Mouse (Mus musculus): ENCODE data around the gene Nmt1. TPM values are rescaled to one million over a fixed set of nuclear protein-coding genes. Genes with fewer than 3 reads are reported as not detected.

Gene Nmt1
- polyA plus RNA-seq, 1 experiment from 2014 or later, result 44.8 TPM

DNA sequence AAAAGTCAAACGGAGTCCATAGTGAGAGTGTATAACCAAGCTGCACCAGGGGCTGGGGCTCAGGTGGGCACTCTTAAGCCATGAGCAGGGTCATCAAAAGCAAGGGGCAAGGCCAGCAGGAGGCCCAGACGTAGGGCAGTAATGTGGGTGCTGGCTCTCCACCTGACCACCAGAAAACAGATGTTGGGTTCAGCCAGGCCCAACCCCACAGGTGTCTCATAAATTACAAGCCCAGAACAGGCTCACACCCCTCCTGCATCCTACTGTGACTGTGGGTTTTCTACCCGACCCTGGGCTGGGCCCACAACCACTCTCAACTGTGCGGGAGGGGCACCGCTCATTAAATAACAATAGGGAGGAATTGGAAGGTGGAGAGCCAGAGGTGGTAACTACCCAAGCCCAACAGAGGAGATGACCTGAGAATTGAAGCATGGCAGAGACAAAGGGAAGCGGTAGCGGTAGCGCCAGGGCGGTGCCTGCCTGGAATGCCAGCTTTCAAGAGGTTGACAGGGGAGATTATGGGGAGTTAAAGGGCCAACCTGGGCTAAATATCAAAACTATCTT lies 67.2 kb downstream of the Nmt1 start:
- no peaks in the 10 kb centered on the region for H3K36me3 ChIP-seq
- peaks cover 34% of the 10 kb centered on the region for H3K27me3 ChIP-seq
- 53% methylated on average over 9 of the region's 9 CpGs for WGBS

DNA sequence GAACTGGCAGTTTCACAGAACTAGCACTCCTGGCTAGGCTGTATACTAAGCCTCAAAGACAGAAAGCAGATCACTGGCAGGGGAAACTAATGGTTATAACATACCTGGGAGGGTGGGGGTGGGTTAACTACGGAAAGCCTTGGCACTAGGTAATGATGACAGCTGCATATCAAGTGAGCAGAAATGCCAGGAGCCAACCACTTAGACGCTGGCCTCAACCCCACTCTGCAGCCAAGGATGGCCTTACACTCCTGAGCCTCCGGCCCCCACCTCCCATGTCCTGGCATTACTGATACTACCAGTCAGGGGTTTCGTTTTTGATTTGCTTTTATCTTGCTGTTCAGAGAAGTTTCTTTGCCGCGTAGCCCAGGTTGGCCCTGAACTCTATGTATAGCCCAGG lies 67.8 kb downstream of the Nmt1 start:
- peaks cover 15% of the 10 kb centered on the region for H3K4me1 ChIP-seq
- H3K36me3 ChIP-seq, result no peaks in the 10 kb centered on the region
- no peak overlapping the region for H3K27ac ChIP-seq (replicated peaks)
- no peak overlapping the region for H3K4me2 ChIP-seq (replicated peaks)
- no peak overlapping the region for H3K9ac ChIP-seq (replicated peaks)
- ATAC-seq (ENCODE audit: low FRiP score, low read depth), result no peak
- H3K9me3 ChIP-seq, result no peaks in the 10 kb centered on the region
- WGBS, result 94% methylated on average over 6 of the region's 6 CpGs
- peaks cover 41% of the 10 kb centered on the region for H3K27me3 ChIP-seq
- no peak overlapping the region for H3K4me3 ChIP-seq

More for the DNA sequence above, 67.2 kb downstream of the Nmt1 start:
- H3K4me2 ChIP-seq (replicated peaks), result no peak overlapping the region
- no peak for ATAC-seq (ENCODE audit: low FRiP score, low read depth)
- H3K4me3 ChIP-seq, result no peak overlapping the region
- H3K9ac ChIP-seq (replicated peaks), result no peak overlapping the region
- H3K9me3 ChIP-seq, result no peaks in the 10 kb centered on the region
- H3K4me1 ChIP-seq, result peaks cover 15% of the 10 kb centered on the region
- H3K27ac ChIP-seq (replicated peaks), result no peak overlapping the region

DNA sequence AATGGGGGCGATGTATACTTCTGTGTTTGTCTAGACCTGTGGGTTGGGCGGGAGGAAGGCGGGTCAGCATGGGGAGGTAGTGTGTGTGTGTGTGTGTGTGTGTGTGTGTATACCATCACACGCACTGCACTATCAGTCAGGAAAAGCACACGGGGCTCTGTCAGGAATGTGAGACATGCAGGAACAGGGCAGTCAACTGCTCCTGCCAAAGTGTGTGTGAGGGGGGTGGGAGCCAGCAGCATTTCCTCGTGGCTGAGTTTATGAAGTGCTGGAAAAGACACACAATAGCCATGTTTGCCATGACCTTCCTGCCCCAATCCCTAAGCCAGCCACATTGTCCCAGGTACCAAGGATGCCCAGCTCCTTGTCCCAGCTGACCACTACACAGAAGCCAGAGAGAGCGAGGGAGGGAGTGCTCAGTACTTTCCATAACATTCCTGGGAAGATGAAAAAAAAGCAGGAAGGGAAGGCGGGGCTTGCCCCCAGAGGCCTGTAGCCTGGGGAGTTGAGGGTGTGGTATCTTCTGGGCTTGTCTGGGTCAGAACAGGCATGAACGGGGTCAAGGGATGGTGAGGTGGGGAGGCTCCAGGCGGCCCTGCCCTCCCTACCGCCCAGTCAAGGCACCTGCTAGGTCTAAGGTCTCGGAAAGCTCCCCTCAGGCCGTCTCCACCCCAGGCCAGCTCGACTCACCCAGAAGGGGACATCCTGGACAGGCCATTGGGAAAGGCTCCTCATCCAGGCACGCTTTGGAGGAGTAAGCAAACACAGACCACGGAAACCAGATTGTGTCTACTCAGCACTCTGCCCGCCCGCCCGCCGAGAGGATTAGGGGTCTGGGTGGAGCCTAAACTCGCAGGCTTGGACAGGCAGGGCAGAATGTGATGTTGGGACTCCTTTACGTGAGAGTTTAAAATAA lies 69.2 kb downstream of the Nmt1 start:
- Histone ChIP-seq H3K4me1 (peaks cover 28% of the 10 kb centered on the region), H3K4me3 (no peak overlapping the region), H3K4me2 (replicated peaks) (peak overlapping the region; percentile 26), H3K36me3 (no peaks in the 10 kb centered on the region), H3K27ac (replicated peaks) (no peak overlapping the region), H3K9me3 (no peaks in the 10 kb centered on the region), H3K9ac (replicated peaks) (no peak overlapping the region; the same call in 1 of the 2 replicates), H3K27me3 (peaks cover 55% of the 10 kb centered on the region)
- 19% methylated on average over 22 of the region's 22 CpGs for WGBS
- 0 out of 2 replicates have a peak, but pooled peaks have one; percentile 17 for ATAC-seq (ENCODE audit: low FRiP score, low read depth)

DNA sequence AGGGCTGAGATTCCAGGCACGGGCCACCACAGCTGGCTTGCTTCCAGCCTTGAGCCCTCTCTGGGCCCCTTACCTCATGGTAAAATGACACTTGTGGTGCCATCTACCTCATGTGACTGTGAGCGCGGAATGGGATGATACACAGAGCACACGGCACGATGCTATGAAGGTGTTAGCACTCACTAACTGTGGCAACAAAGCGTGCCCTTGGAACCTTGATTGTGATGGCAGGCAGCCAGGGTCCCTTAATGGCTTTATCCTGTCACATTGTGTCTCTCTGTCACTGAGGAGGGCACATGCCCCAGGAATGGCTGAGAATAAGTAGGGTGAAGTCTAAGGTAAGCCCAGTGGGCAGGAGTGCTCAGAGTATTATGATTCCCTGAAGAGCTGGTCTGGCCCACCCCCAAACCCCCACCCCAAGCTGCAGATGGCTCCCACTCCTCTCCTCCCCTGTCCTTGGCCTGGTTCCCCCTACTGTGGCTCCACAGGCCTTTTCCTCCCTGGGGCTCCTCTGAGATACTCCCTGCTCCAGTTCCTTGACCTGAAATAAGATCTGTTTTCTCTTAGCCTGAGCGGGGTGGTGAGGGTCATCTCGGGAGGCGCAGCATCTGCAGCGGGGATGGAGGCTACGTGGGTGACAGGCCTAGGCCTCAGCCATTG lies 70.7 kb downstream of the Nmt1 start:
- WGBS, result 76% methylated on average over 11 of the region's 11 CpGs
- H3K36me3 ChIP-seq, result no peaks in the 10 kb centered on the region
- peaks cover 32% of the 10 kb centered on the region for H3K4me1 ChIP-seq
- no peak overlapping the region for H3K4me3 ChIP-seq
- no peak for ATAC-seq (ENCODE audit: low FRiP score, low read depth)
- no peak overlapping the region for H3K4me2 ChIP-seq (replicated peaks)
- no peak overlapping the region for H3K27ac ChIP-seq (replicated peaks)
- H3K27me3 ChIP-seq, result peaks cover 64% of the 10 kb centered on the region
- no peaks in the 10 kb centered on the region for H3K9me3 ChIP-seq
- H3K9ac ChIP-seq (replicated peaks), result no peak overlapping the region; the same call in 1 of the 2 replicates

DNA sequence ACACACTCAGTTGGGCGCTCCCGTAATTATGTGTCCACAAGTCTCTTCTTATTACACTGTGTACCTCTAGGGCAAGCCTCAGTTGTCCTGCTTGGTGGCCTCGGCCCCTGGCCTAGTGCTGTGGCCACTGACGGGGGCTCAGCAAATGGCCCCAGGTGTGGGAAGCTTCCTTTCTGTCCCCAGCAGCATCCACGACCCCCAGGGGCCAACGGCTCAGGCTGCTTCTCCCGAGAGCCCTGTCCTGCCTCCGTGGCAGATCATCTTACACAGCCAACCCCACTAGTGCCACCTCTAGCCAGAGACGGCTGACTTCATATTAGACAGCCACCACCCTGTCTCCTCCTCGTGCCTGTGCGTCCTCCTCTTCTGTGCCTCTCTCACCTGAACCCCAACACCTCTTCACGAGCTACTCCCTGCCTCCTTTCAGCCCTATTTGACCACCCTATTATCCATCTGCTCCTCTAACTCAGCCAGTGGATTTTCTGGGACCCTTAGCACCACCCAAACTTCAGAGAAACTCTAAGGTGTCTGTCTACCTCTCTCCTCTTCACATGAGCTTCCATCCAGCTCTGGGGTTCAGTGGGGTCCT lies 71.5 kb downstream of the Nmt1 start:
- 51% methylated on average over 12 of the region's 12 CpGs for WGBS

DNA sequence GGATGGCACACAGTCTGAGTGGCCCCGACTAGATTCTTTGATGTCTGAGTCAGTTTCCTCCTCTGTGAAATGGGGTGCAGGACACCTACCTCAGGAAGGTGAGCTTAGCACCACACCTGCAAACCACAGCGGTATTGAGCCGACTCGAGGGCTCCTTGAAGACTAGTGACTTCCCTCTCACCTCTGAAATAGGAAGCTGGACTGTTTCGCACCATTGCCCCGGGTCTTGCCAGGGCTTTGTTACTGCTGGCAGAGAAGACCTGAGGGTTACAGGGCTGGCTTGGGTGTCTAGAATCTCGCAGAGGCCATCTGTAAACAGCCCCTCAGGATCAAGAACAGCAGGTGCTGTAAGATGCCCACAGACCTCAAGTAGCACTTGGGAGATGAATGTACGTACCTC lies 72.4 kb downstream of the Nmt1 start:
- peaks cover 32% of the 10 kb centered on the region for H3K4me1 ChIP-seq
- peaks cover 80% of the 10 kb centered on the region for H3K27me3 ChIP-seq
- no peak overlapping the region for H3K4me3 ChIP-seq
- no peak overlapping the region for H3K27ac ChIP-seq (replicated peaks)
- H3K9me3 ChIP-seq, result no peaks in the 10 kb centered on the region
- no peak overlapping the region for H3K9ac ChIP-seq (replicated peaks)
- no peak overlapping the region for H3K4me2 ChIP-seq (replicated peaks)
- WGBS, result 77% methylated on average over 8 of the region's 8 CpGs
- no peak for ATAC-seq (ENCODE audit: low FRiP score, low read depth)
- H3K36me3 ChIP-seq, result no peaks in the 10 kb centered on the region

More for the DNA sequence above, 71.5 kb downstream of the Nmt1 start:
- Histone ChIP-seq H3K27ac (replicated peaks) (no peak overlapping the region), H3K9me3 (no peaks in the 10 kb centered on the region), H3K4me1 (peaks cover 32% of the 10 kb centered on the region), H3K4me2 (replicated peaks) (no peak overlapping the region), H3K9ac (replicated peaks) (no peak overlapping the region; the same call in 1 of the 2 replicates), H3K36me3 (no peaks in the 10 kb centered on the region), H3K27me3 (peaks cover 72% of the 10 kb centered on the region), H3K4me3 (no peak overlapping the region)
- ATAC-seq (ENCODE audit: low FRiP score, low read depth), result no peak

DNA sequence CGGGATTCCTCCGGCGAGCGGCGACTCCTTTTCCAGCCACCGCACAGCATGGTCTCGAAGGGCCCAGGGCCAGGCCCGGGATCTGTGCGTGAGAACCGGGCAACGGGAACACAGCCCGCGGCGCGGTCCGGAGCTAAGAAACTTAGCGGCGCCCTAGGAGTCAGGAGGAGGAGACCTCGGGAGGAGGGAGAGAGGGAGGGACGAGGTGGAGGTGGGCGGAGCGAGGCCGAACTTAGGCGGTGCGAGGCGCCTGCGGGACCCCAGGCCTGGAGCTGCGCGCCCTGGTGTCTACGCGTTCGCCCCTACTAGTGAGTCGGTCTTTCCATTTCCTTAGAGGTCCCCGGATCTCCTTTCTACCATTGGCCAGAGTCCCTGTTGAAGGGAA lies 73.5 kb downstream of the Nmt1 start, which contains the start of the genes Plcd3 and Acbd4:
Plcd3 (minus strand) TSS at position 178 of the 385 bp plus-strand sequence.
Acbd4 (plus strand) TSS at position 202 of the 385 bp plus-strand sequence.
- Histone ChIP-seq H3K4me3 (peak within 1 kb of the TSS; percentile 46), H3K27me3 (peaks cover 77% of the 10 kb centered on the region), H3K9ac (replicated peaks) (peak within 1 kb of the TSS; percentile 54), H3K9me3 (no peaks in the 10 kb centered on the region), H3K4me1 (peaks cover 32% of the 10 kb centered on the region), H3K36me3 (no peaks in the 10 kb centered on the region), H3K27ac (replicated peaks) (no peak within 1 kb of the TSS), H3K4me2 (replicated peaks) (peak within 1 kb of the TSS; percentile 82)
- peak; percentile 44; the same call in 1 of the 2 replicates for ATAC-seq (ENCODE audit: low FRiP score, low read depth)
- WGBS, result 0% methylated on average over 33 of the region's 34 CpGs

DNA sequence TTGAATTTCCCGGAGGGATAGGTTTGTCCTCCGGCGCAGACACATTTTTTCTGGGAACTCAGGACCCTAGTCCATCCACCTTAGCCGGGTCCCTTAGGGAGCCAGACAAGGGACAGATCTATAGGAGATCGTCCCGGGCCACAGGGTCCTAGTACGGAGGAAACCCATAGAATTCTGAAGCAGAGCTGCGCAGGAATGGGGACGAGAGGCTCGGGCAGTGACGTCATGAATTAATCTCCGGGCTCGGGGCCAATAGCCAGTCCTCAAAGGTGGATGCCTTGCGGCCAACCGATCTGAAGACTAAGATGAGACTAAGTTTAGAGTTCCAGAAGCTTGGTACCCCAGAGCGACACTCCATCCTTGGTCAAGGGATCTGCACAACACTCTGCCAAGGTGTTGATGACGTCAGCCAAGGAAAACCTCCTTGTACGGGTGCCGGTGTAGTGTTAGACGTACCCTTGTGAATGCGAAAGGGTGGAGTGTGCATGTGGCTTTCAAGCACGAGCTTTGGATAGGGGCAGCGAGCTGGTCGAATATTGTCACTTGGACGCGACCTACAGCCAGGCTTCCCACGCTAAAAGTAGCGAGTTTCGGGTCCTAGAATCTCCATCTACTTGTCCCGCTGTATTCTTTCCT lies 74.0 kb downstream of the Nmt1 start:
- WGBS, result 4% methylated on average over 30 of the region's 30 CpGs
- Histone ChIP-seq H3K27me3 (peaks cover 72% of the 10 kb centered on the region), H3K27ac (replicated peaks) (no peak overlapping the region), H3K4me1 (peaks cover 29% of the 10 kb centered on the region), H3K4me3 (peak overlapping the region; percentile 46), H3K9me3 (no peaks in the 10 kb centered on the region), H3K36me3 (no peaks in the 10 kb centered on the region), H3K9ac (replicated peaks) (peak overlapping the region; percentile 54), H3K4me2 (replicated peaks) (peak overlapping the region; percentile 82)
- ATAC-seq (ENCODE audit: low FRiP score, low read depth), result peak; percentile 25; the same call in 1 of the 2 replicates

DNA sequence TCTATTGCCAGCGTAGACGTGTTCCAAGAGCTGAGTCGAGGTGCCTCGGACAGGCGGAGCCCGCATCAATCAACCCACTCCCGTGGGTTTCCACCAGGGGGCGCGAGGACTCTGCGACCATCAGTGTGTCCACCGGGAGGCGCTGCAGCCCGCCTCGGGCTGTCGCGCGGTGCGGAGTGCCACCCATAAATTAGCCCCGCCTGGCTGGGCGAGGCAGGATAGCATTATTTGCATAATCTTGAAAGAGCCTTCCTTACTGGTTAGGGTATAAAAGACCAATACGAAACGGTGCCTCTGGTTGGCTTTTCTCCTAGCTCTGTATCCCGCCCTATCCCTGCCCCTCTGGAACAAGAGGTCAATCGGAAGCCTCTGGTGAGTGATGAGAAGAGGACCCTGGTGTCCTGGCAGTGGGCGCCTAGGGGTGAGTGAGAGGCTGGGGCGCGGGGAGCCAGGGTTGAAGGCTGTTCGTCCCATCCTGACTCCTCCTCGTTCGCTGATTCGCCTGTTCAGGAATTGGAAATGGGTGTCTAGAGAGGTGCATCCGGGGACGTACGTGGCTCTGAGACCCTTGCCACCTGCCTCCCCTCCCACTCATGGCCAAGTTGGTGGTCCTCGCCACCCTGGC lies 74.8 kb downstream of the Nmt1 start:
- Histone ChIP-seq H3K9me3 (no peaks in the 10 kb centered on the region), H3K27me3 (peaks cover 66% of the 10 kb centered on the region), H3K4me1 (peaks cover 21% of the 10 kb centered on the region), H3K4me2 (replicated peaks) (peak overlapping the region; percentile 82), H3K36me3 (no peaks in the 10 kb centered on the region), H3K9ac (replicated peaks) (no peak overlapping the region; the same call in 1 of the 2 replicates), H3K4me3 (peak overlapping the region; percentile 46), H3K27ac (replicated peaks) (0 out of 2 replicates have a peak overlapping the region, but pooled peaks have one; percentile 25)
- 1% methylated on average over 35 of the region's 35 CpGs for WGBS
- ATAC-seq (ENCODE audit: low FRiP score, low read depth), result peak; percentile 87

DNA sequence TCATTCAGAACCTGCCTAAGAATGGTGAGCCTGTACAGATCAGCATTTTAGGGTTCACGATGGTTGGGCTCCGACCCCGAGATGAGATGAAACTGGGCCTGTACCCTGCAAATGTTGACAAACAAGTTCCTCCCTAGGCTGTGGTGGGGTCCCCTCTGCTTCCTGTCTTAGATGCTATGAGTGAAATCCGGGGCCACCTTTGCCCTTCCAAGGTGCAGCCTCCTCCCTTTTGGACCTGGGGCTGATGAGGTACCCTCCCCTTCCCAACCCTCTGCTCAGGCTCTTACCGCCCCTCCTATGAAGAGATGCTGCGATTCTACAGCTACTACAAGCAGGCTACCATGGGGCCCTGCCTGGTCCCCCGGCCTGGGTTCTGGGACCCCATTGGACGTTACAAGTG lies 75.6 kb downstream of the Nmt1 start:
- Histone ChIP-seq H3K9ac (replicated peaks) (no peak overlapping the region), H3K4me3 (no peak overlapping the region), H3K27ac (replicated peaks) (no peak overlapping the region), H3K4me1 (peaks cover 20% of the 10 kb centered on the region), H3K4me2 (replicated peaks) (peak overlapping the region; percentile 82), H3K27me3 (peaks cover 62% of the 10 kb centered on the region), H3K36me3 (no peaks in the 10 kb centered on the region), H3K9me3 (no peaks in the 10 kb centered on the region)
- 49% methylated on average over 8 of the region's 8 CpGs for WGBS
- ATAC-seq (ENCODE audit: low FRiP score, low read depth), result no peak

DNA sequence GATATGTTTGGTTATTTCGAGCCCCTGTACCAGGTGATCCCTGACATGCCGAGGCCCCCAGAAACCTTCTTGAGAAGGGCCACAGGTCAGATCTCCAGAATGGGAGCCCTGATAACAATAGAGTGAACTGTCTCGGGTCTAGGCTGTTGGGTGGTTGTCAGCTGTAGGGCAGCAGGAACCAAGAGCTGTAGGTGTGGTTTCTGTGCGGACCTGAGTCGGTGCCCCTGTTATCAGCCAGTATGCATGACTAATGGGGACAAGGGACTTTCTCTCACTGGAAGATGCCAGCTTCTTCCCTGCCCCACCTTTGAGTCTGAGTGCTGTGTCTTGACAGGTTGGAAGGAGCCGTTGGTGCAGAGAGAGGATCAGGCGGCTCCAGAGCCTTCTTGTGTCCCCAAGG lies 76.5 kb downstream of the Nmt1 start:
- H3K9ac ChIP-seq (replicated peaks), result no peak overlapping the region
- peaks cover 54% of the 10 kb centered on the region for H3K27me3 ChIP-seq
- H3K27ac ChIP-seq (replicated peaks), result no peak overlapping the region
- no peak overlapping the region for H3K4me2 ChIP-seq (replicated peaks)
- H3K4me3 ChIP-seq, result no peak overlapping the region
- no peak for ATAC-seq (ENCODE audit: low FRiP score, low read depth)
- H3K9me3 ChIP-seq, result no peaks in the 10 kb centered on the region
- whole genome bisulfite sequencing, result 79% methylated on average over 7 of the region's 7 CpGs
- H3K36me3 ChIP-seq, result no peaks in the 10 kb centered on the region
- peaks cover 16% of the 10 kb centered on the region for H3K4me1 ChIP-seq

Measured in midbrain, embryonic 12.5 days (tissue).